In the genomic region with DNA sequence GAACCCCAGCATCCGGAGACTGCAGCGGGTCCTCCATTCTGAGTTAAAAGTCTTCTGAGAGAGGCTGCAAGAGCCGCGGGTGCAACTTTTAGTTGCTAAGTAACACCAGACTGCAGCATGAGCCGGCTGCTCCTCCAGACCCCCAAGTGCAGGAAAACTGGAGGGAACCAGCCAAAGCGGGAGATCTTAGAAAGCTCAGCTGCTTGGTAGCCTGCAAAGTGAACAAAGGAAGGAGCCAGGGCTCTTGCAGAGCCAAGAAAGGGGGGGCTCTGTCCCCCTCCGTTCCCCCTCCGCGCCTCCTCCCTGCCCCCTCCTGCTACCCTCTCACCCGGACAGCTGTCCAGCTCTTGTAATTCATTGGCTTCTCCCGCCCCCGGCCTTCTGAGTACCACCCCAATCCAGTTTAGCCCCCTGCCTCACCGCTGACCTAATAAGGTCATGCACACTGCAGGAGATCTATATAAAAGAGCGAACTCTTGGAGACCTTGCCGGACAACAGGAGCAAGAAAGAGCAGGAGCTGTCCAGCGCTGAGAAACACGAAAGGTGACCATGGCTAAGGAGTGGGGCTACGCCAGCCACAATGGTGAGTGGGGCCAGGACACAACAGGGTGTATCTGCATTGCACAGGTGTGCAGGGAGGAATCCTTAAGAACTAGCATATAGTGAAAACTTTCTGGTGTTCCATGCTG, we compare ENCODE assay signal across 8 mouse cellular contexts. TPM values are rescaled to one million over a fixed set of nuclear protein-coding genes. Genes with fewer than 3 reads are reported as not detected.
DNase-seq lines count a peak whose midpoint lies in the region; ATAC-seq and TF ChIP-seq lines count a peak whose summit lies in the region.

A gene (plus strand): TSS at position 491 of the 690 bp plus-strand sequence.

- H3K4me2 ChIP-seq in embryonic facial prominence, embryonic 14.5 days (ENCODE audit: low read depth, low read length), result peak within 1 kb of the TSS; percentile 75
- peak within 1 kb of the TSS; percentile 59 for H3K4me2 ChIP-seq in heart, postnatal 0 days (ENCODE audit: low read depth, low read length)
- peak within 1 kb of the TSS; percentile 58 for H3K4me2 ChIP-seq in liver, embryonic 13.5 days

- DNase-seq in frontal cortex, postnatal 25 days (ENCODE audit: low spot score in 2 of 2), result no peak
- peak; percentile 89 for DNase-seq in ES-CJ7 (ENCODE audit: low read depth, low spot score)
- DNase-seq in embryonic facial prominence, embryonic 14.5 days (ENCODE audit: low spot score), result peak; percentile 74
- peak; percentile 22 for DNase-seq in heart, postnatal 0 days (ENCODE audit: low spot score)
- no peak for DNase-seq in liver, embryonic 13.5 days
- DNase-seq in retina, embryonic 14.5 days (ENCODE audit: low spot score), result peak; percentile 68
- DNase-seq in spleen, postnatal 36 days (ENCODE audit: low spot score in 2 of 2), result no peak

- peak within 1 kb of the TSS; percentile 37 for H3K4me3 ChIP-seq in embryonic facial prominence, embryonic 14.5 days (ENCODE audit: low read depth, low read length)
- H3K4me3 ChIP-seq in heart, postnatal 0 days (ENCODE audit: low read depth, low read length), result peak within 1 kb of the TSS; percentile 27
- peak within 1 kb of the TSS; percentile 41 for H3K4me3 ChIP-seq in liver, embryonic 13.5 days (replicated peaks)

- no peaks in the 10 kb centered on the region for H3K36me3 ChIP-seq in embryonic facial prominence, embryonic 14.5 days (ENCODE audit: control insufficient read depth, insufficient read depth, low read length)
- H3K36me3 ChIP-seq in heart, postnatal 0 days (replicated peaks; ENCODE audit: control insufficient read depth, insufficient read depth, low read length), result no peaks in the 10 kb centered on the region
- H3K36me3 ChIP-seq in liver, embryonic 13.5 days, result no peaks in the 10 kb centered on the region

- WGBS in embryonic facial prominence, embryonic 14.5 days, result 5% methylated on average over 16 of the region's 18 CpGs
- 3% methylated on average over 18 of the region's 18 CpGs for WGBS in heart, postnatal 0 days
- 6% methylated on average over 18 of the region's 18 CpGs for WGBS in liver, embryonic 13.5 days (ENCODE audit: insufficient replicate concordance)

- peak within 1 kb of the TSS; percentile 53 for H3K9ac ChIP-seq in embryonic facial prominence, embryonic 14.5 days (ENCODE audit: low read depth, low read length)
- no peak within 1 kb of the TSS for H3K9ac ChIP-seq in heart, postnatal 0 days (replicated peaks; ENCODE audit: low read depth, low read length)
- H3K9ac ChIP-seq in liver, embryonic 13.5 days, result no peak within 1 kb of the TSS

- H3K4me1 ChIP-seq in embryonic facial prominence, embryonic 14.5 days (ENCODE audit: control insufficient read depth, insufficient read depth, low read length), result no peaks in the 10 kb centered on the region
- peaks cover 5% of the 10 kb centered on the region; the same call in 1 of the 2 replicates for H3K4me1 ChIP-seq in heart, postnatal 0 days (ENCODE audit: control insufficient read depth, insufficient read depth)
- no peaks in the 10 kb centered on the region; the same call in none of the 2 replicates for H3K4me1 ChIP-seq in liver, embryonic 13.5 days (replicated peaks)

- no peak within 1 kb of the TSS for H3K27ac ChIP-seq in embryonic facial prominence, embryonic 14.5 days (replicated peaks; ENCODE audit: low read depth, low read length)
- H3K27ac ChIP-seq in heart, postnatal 0 days (ENCODE audit: low read depth), result no peak within 1 kb of the TSS
- no peak within 1 kb of the TSS for H3K27ac ChIP-seq in liver, embryonic 13.5 days

- peak; percentile 75 for ATAC-seq in frontal cortex, adult (ENCODE audit: low TSS enrichment)
- peak; percentile 78; the same call in 1 of the 2 replicates for ATAC-seq in embryonic facial prominence, embryonic 14.5 days (ENCODE audit: low read depth)
- no peak; the same call in 1 of the 2 replicates for ATAC-seq in heart, postnatal 0 days (ENCODE audit: insufficient read depth, low read depth)
- peak; percentile 45 for ATAC-seq in liver, embryonic 13.5 days (ENCODE audit: low read depth)

- no peak for TF ChIP-seq EP300 in heart, postnatal 0 days (IDR thresholded peaks at IDR 0.05; ENCODE audit: low read depth)

- H3K9me3 ChIP-seq in embryonic facial prominence, embryonic 14.5 days (ENCODE audit: control insufficient read depth, low read length), result no peaks in the 10 kb centered on the region
- no peaks in the 10 kb centered on the region for H3K9me3 ChIP-seq in heart, postnatal 0 days (replicated peaks; ENCODE audit: control insufficient read depth, low read length)
- no peaks in the 10 kb centered on the region for H3K9me3 ChIP-seq in liver, embryonic 13.5 days (replicated peaks)

- TF ChIP-seq CTCF in heart, postnatal 0 days (IDR thresholded peaks at IDR 0.05; ENCODE audit: low read depth), result no peak

- H3K27me3 ChIP-seq in embryonic facial prominence, embryonic 14.5 days (replicated peaks; ENCODE audit: control insufficient read depth, insufficient read depth, low read length), result no peaks in the 10 kb centered on the region
- H3K27me3 ChIP-seq in heart, postnatal 0 days (ENCODE audit: control insufficient read depth, insufficient read depth, low read length), result no peaks in the 10 kb centered on the region
- H3K27me3 ChIP-seq in liver, embryonic 13.5 days, result peaks cover 27% of the 10 kb centered on the region

RNA-seq across cellular contexts. Expression of the gene that starts here (rescaled TPM):
- 206 and 577 TPM in 2 replicates for polyA plus RNA-seq in embryonic facial prominence, embryonic 14.5 days (2014; fragmentation: Nextera tagmentation; extraction: Ambion mirVana)
- total RNA-seq in heart, postnatal 0 days (2014; rRNA removed; ENCODE audit: low replicate concordance), result 13.2 and 14.5 TPM in 2 replicates
- polyA plus RNA-seq in heart, postnatal 0 days (2015; fragmentation: Nextera tagmentation; extraction: Ambion mirVana), result 2.7 and 10.8 TPM in 2 replicates
- 39.1 and 50.0 TPM in 2 replicates for polyA plus RNA-seq in liver, embryonic 13.5 days (2015; fragmentation: Nextera tagmentation; extraction: Ambion mirVana)

Comparison
In these comparisons a context has a peak if more than half of its experiments do, and no peak if none do; other contexts are left out.
1. DNase-seq: peak in ES-CJ7 (single experiment), embryonic facial prominence, embryonic 14.5 days (single experiment), heart, postnatal 0 days (single experiment) and retina, embryonic 14.5 days (single experiment); none in frontal cortex, postnatal 25 days (0 of 2), liver, embryonic 13.5 days (single experiment) and spleen, postnatal 36 days (0 of 2).
2. Peak in every context shown above with its lines, with median percentiles within 50 percentile points of each other: H3K4me2 ChIP-seq and H3K4me3 ChIP-seq.